Mouse (Mus musculus): Measurements from ENCODE around the gene Lrrc43.

DNA sequence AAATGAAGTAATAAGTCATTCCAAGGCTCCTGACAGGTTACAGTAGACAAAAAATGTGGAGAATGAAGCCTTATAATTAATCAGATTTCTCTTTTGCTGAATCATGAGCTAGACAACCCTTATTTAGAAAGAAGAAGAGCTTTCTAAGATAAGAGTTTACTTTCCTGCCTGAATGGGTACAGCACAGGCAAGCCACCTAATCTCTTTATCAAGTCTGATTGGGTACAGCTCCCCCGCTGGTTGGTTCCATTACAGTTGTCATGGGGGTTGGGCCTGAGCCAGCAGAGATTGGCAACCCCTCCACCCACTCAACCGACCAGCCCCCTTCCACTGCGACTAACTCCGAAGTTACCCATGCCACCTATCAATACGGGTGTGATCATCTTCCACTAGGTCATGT lies 27.7 kb upstream of the Lrrc43 start:
- TF ChIP-seq EP300 (IDR thresholded peaks at IDR 0.05; ENCODE audit: low read depth) (no peak), CTCF (IDR thresholded peaks at IDR 0.05; ENCODE audit: low read depth) (no peak)
